Mouse (Mus musculus): ENCODE data around the gene Sh3d21. TPM values are rescaled to one million over a fixed set of nuclear protein-coding genes. Genes with fewer than 3 reads are reported as not detected.

The Sh3d21 gene
- polyA plus RNA-seq, 1 experiment = 5.5 TPM

DNA sequence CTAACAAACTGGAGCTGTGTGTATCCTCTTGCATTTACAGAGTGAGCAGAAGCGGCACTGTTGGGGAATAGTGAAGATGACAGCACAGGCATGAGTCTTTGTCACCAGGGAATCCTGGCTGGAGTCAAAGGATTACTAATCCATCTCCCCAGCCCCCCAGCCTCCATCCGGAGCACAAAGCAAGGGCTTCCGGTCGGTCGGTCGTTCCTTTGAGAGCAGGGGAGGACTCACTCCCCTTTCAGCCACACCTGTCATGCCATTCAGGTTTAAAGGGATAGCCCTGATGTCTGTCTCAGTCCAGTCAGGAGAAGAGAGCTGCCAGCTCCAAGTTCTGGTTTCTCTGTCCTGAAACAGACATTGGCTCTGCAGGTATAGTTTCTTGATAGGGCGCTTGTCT lies 52.1 kb downstream of the Sh3d21 start:
- WGBS = 16% methylated on average over 7 of the region's 7 CpGs
- DNase-seq = no peak
- TF ChIP-seq CTCF (conservative IDR thresholded peaks at IDR 0.05; ENCODE audit: insufficient read depth, insufficient read length, low read depth, low read length) = no peak
- TF ChIP-seq POLR2A (IDR thresholded peaks at IDR 0.05; ENCODE audit: low read depth, low read length) = no peak
- no peaks in the 10 kb centered on the region for H3K27me3 ChIP-seq (replicated peaks; ENCODE audit: control insufficient read depth, insufficient read depth, low read length)
- H3K4me3 ChIP-seq (ENCODE audit: insufficient read depth, low read depth, low read length) = no peak overlapping the region; the same call in 1 of the 2 replicates
- H3K36me3 ChIP-seq (ENCODE audit: control insufficient read depth, insufficient read depth, low read length) = no peaks in the 10 kb centered on the region
- peak overlapping the region; percentile 97 for H3K27ac ChIP-seq (ENCODE audit: insufficient read depth, low read depth, low read length)
- H3K4me1 ChIP-seq (ENCODE audit: control insufficient read depth, insufficient read depth, low read length) = peaks cover 79% of the 10 kb centered on the region

DNA sequence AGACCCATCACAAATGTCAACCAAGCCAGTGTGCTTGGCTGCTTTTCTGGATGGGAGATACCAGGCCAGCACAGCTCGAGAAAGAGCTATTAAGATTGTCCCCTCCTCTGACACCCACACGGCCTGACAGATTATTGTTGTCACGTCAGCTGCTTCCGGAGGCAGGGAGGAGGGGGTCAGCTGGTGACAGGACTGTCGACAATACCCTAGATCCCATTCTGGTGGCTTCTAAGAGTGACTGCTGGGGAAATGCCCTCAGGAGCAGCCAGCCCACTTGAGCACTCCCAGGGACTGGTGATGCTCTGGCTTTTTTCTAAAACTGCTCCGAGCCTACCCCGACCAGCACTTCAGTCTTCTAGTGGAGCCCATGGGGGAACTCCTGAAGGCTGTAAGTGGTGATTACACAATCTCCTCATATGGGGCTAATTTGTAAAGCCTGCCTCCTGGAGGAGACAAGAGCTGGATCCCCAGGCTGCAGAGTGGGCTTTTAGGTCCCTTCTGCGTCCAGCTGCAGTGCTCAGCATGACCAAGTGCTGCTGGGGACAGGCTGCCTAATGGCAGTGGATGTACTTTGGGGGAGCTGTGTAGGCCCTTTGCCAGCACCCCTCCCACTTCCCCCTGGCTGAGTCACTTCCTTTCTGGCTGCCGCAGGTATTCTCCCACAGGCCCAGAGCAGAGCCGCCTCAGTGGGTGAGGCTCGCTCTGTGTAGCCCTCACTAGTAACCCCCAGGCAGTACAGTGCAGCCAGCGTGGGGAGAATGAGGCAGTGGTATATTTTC lies 52.7 kb downstream of the Sh3d21 start:
- 0 out of 2 replicates have a peak, but pooled peaks have one; percentile 14 for TF ChIP-seq CTCF (conservative IDR thresholded peaks at IDR 0.05; ENCODE audit: insufficient read depth, insufficient read length, low read depth, low read length)
- peak; percentile 67 for TF ChIP-seq POLR2A (IDR thresholded peaks at IDR 0.05; ENCODE audit: low read depth, low read length)
- Histone ChIP-seq H3K4me1 (ENCODE audit: control insufficient read depth, insufficient read depth, low read length) (peaks cover 79% of the 10 kb centered on the region), H3K4me3 (ENCODE audit: insufficient read depth, low read depth, low read length) (no peak overlapping the region; the same call in 1 of the 2 replicates), H3K27me3 (replicated peaks; ENCODE audit: control insufficient read depth, insufficient read depth, low read length) (no peaks in the 10 kb centered on the region), H3K27ac (ENCODE audit: insufficient read depth, low read depth, low read length) (peak overlapping the region; percentile 97), H3K36me3 (ENCODE audit: control insufficient read depth, insufficient read depth, low read length) (no peaks in the 10 kb centered on the region)
- peak; percentile 92 for DNase-seq
- 9% methylated on average over 12 of the region's 12 CpGs for WGBS

DNA sequence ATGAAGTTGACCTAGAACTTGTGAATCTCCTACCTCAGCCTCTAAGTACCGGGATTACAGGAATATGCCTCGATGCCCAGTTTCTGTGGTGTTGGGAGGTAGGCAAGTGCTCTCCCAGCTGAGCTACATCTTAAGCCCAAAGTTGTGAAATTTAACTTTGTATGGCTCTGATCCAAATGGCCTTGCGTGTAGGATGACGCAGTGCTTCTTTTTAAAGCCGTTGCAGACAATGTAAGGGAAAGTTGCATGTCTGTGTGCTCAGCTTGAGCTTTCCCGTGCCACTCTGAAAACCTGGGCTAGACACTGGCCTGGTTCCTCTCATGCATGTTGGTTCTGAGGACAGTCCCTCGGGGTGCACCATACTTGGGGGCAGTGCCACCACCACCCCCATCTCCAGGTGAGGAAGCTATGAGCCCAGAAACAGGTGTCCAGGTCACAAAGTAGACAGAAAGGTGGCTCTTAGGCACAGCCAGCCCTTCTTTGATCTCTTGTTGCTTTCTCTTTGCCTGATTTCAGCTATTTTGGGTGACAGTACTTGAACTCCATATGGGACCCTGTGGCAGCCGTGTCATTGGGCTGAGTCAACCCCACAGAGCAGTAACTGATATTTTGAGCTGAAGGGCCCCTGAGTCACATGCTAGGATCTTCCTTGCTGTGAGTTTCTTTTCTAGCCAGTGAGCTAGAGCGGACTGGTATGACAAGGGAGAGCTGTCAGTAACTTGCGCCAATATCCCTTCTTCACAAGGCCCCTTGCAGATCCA lies 53.5 kb downstream of the Sh3d21 start:
- no peak overlapping the region for H3K4me3 ChIP-seq (ENCODE audit: insufficient read depth, low read depth, low read length)

DNA sequence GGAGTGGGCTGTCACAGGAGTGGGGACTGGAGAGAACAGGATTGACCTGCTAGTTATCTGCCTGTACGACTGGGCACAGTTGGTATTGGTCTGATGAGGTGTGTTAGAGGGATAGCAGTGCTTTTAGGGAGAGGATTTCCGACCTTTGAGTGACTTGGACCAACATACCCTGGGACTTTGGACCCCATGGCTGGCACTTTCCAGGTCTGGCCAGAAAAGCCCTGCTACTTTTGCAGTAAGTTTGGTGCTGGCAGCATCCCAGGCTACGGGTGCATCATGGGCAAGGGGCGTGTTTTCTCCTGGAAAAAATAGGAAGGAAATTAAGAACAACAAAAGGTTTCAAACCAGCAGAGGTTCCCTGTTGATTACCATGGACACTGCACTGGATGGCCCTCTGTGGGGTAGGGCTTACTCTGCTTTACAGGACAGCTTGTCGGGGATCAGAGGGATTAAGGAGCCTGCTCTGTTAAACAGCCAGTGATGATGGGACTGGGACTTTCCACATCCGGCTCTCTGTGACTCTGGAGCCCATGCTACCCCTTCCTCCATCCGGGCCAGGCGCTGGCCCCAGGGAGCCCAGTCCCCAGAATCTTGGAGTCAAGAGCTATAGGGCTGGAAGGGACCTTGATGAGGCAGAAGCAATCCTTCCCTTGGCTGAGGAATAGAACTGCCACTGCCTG lies 55.1 kb downstream of the Sh3d21 start:
- Histone ChIP-seq H3K4me1 (ENCODE audit: control insufficient read depth, insufficient read depth, low read length) (peaks cover 61% of the 10 kb centered on the region), H3K36me3 (ENCODE audit: control insufficient read depth, insufficient read depth, low read length) (no peaks in the 10 kb centered on the region), H3K27ac (ENCODE audit: insufficient read depth, low read depth, low read length) (peak overlapping the region; percentile 78), H3K27me3 (replicated peaks; ENCODE audit: control insufficient read depth, insufficient read depth, low read length) (no peaks in the 10 kb centered on the region), H3K4me3 (ENCODE audit: insufficient read depth, low read depth, low read length) (peak overlapping the region; percentile 24; the same call in 1 of the 2 replicates)
- TF ChIP-seq CTCF (conservative IDR thresholded peaks at IDR 0.05; ENCODE audit: insufficient read depth, insufficient read length, low read depth, low read length) (no peak), POLR2A (IDR thresholded peaks at IDR 0.05; ENCODE audit: low read depth, low read length) (no peak)
- peak; percentile 97 for DNase-seq
- 33% methylated on average over 8 of the region's 8 CpGs for WGBS

More for the DNA sequence above, 53.5 kb downstream of the Sh3d21 start:
- TF ChIP-seq POLR2A (IDR thresholded peaks at IDR 0.05; ENCODE audit: low read depth, low read length) (no peak), CTCF (conservative IDR thresholded peaks at IDR 0.05; ENCODE audit: insufficient read depth, insufficient read length, low read depth, low read length) (no peak)
- Histone ChIP-seq H3K36me3 (ENCODE audit: control insufficient read depth, insufficient read depth, low read length) (no peaks in the 10 kb centered on the region), H3K27ac (ENCODE audit: insufficient read depth, low read depth, low read length) (peak overlapping the region; percentile 97), H3K27me3 (replicated peaks; ENCODE audit: control insufficient read depth, insufficient read depth, low read length) (no peaks in the 10 kb centered on the region), H3K4me1 (ENCODE audit: control insufficient read depth, insufficient read depth, low read length) (peaks cover 76% of the 10 kb centered on the region)
- DNase-seq = peak; percentile 60
- WGBS = 42% methylated on average over 10 of the region's 10 CpGs

DNA sequence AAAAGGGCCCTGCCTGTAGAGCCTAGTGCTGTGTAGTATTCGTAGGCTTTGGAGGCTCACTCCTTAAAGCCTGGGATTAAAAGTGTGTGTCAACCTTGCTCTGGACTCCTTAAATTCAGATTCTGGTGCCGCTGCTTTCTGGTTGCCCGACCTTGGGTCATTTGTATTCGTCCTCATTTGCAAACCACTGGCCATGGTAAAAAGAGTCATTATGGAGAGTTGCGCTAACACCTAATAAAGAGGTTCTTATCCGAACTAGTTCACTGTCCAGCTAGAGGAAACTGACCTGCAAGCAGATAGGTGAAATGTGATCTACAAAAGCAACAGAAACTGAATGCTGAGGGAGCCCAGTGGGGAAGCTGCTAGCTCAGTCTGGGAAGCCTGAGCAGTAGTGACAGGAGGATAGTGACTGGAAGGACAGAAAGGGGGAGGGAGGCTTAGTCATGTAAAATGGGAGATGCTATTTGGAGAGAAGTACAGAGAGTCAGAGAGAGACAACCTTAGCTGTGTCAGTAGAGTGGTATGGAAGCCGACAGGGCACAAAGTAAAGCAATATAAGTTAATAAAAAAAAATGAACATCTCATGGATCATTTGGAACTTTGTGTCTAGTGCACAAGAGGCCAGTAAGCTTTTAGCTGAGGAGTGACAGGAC lies 58.0 kb downstream of the Sh3d21 start:
- TF ChIP-seq POLR2A (IDR thresholded peaks at IDR 0.05; ENCODE audit: low read depth, low read length) = no peak
- TF ChIP-seq CTCF (conservative IDR thresholded peaks at IDR 0.05; ENCODE audit: insufficient read depth, insufficient read length, low read depth, low read length) = no peak
- Histone ChIP-seq H3K4me3 (ENCODE audit: insufficient read depth, low read depth, low read length) (peak overlapping the region; percentile 20), H3K4me1 (ENCODE audit: control insufficient read depth, insufficient read depth, low read length) (peaks cover 54% of the 10 kb centered on the region), H3K27ac (ENCODE audit: insufficient read depth, low read depth, low read length) (0 out of 2 replicates have a peak overlapping the region, but pooled peaks have one; percentile 7), H3K27me3 (replicated peaks; ENCODE audit: control insufficient read depth, insufficient read depth, low read length) (no peaks in the 10 kb centered on the region), H3K36me3 (ENCODE audit: control insufficient read depth, insufficient read depth, low read length) (no peaks in the 10 kb centered on the region)
- WGBS = 38% methylated on average over 7 of the region's 7 CpGs
- peak; percentile 28 for DNase-seq

DNA sequence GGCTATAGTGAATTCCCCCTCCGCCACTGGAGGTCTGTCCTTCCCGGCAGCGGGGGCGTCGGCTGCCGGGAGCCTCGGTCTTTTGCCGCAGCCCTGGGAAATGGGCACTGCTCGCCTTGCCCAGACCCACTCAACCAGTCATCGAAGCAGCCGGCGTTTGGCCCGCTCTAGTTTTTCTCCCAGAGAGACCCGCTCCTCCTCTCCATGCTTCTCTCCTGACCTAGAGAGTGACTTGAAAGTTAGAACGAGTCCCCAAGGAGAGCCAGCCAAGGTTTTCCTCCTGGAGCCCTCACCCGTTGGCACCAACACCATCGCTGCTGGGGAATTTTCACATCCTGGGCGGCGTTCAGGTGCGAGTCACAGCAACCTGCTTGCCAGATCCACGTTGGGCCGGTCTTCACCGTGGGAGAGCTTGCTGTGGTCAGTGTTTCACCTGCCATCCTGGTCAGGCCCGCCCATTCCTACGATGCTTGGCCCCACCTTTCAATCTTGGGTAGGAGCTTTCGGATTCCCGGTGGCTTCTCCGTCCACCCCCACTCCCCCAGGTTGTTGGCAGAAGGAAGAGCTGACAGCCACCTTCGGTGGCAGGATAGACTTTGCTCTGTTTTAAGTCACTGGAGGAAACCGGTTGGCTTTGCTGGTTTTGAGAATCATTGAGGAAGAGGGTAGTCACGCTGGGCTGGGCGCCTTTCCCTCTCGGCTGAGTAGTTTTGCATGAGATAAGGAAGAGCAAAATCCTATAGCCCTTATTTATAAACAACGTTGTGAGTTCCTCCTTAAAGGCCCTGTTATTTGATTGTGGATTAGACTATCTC lies 58.8 kb downstream of the Sh3d21 start:
- Histone ChIP-seq H3K36me3 (ENCODE audit: control insufficient read depth, insufficient read depth, low read length) (no peaks in the 10 kb centered on the region), H3K4me1 (ENCODE audit: control insufficient read depth, insufficient read depth, low read length) (peaks cover 46% of the 10 kb centered on the region), H3K27ac (ENCODE audit: insufficient read depth, low read depth, low read length) (peak overlapping the region; percentile 87), H3K4me3 (ENCODE audit: insufficient read depth, low read depth, low read length) (peak overlapping the region; percentile 86), H3K27me3 (replicated peaks; ENCODE audit: control insufficient read depth, insufficient read depth, low read length) (no peaks in the 10 kb centered on the region)
- under 1% methylated on average over 34 of the region's 34 CpGs for WGBS
- peak; percentile 95 for DNase-seq
- TF ChIP-seq POLR2A (IDR thresholded peaks at IDR 0.05; ENCODE audit: low read depth, low read length) = peak; percentile 53
- TF ChIP-seq CTCF (conservative IDR thresholded peaks at IDR 0.05; ENCODE audit: insufficient read depth, insufficient read length, low read depth, low read length) = no peak

Data from kidney, adult 2 months (tissue).